Mouse (Mus musculus) cortical plate, adult 2 months (tissue): ENCODE measurements at regions not wholly inside any gene's neighbourhood (a gene's known extent, or its start where the extent isn't known, plus 50 kb on each side); places are given as distances from the start of the nearest gene placed in this dataset.

ENCODE experiments used
- CTCF ChIP-seq: fragments of 200-500 bp; IDR thresholded peaks from 2 replicates; pipeline ENCODE4 v1.5.1; 2011; ENCODE audit warnings: mild to moderate bottlenecking, control low read depth, low read length; ENCODE audit not compliant: insufficient read depth; ENCODE audit errors: extremely low read depth
- POLR2A ChIP-seq: fragments of 200-500 bp; IDR thresholded peaks from 2 replicates; pipeline ENCODE4 v1.6.1; 2011; ENCODE audit warnings: mild to moderate bottlenecking, low read length, control low read depth; ENCODE audit not compliant: insufficient read depth; ENCODE audit errors: extremely low read depth

GRCm38 (mm10) chr2:50643219-50643618 lies 346.6 kb upstream of the Mmadhc start:
- TF ChIP-seq CTCF, result no peak
- no peak for TF ChIP-seq POLR2A
